Mouse (Mus musculus) adrenal gland, postnatal 25 days (tissue): ENCODE data around the gene Ccdc169. TPM values are rescaled to one million over a fixed set of nuclear protein-coding genes. Genes with fewer than 3 reads are reported as not detected.

ENCODE experiments used
- DNase-seq: peaks from one replicate; pipeline ENCODE4 v3.0.0; 2021; ENCODE audit warnings: mixed read lengths
- total RNA-seq: library from RNA; stranded (reverse); gene quantifications from 2 replicates; pipeline ENCODE4 v1.2.3, GENCODE M21; 2021

Gene Ccdc169
- total RNA-seq, 1 experiment from 2014 or later: not detected

- DNase-seq: peak; percentile 10
Measured at GRCm38 (mm10) chr3:55122336-55122870, 14.7 kb upstream of the Ccdc169 start.

DNA sequence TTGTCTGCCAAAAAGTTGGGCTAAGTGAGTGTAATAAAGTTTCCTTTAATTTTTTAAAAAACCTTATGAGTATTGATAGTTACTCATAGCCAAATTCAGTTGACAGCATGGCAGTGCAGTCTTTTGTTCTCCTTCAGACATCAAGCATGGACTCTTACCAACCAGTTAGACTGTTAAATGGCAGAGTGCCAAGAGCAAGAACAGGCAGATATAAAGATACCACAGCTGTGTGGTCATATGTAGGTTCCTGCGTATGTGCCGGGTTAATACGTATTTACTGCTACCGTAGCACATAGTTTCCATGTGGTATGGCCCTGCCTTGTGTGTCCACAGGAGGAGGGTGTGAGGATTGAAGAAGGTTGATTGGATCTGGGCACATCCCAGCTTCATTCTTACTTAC, 14.1 kb upstream of the Ccdc169 start:
- DNase-seq: no peak

GRCm38 (mm10) chr3:55129181-55129692, 7.9 kb upstream of the Ccdc169 start:
- no peak for DNase-seq

GRCm38 (mm10) chr3:55131576-55132233, 5.4 kb upstream of the Ccdc169 start:
- no peak for DNase-seq

GRCm38 (mm10) chr3:55139837-55140236, 2.7 kb downstream of the Ccdc169 start:
- no peak for DNase-seq

DNA sequence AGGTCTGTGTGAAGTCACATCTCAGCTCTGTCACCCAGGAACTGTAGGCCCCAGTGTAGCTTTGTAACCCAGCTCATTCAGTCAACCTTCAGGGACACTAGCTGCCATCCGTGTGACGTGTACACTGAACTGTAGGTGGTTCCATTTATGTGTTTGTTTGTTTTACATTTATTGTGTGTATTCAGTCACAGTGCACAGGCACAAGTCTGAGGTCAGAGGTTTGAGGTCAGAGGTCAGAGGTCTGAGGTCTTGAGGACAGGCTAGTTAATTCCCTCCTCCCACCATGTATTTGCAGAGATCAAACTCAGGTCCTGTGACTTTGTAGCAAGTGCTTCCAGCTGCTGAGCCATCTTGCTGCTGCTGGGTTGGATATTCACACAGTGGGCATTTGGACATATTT, 4.3 kb downstream of the Ccdc169 start:
- no peak for DNase-seq

GRCm38 (mm10) chr3:55144916-55145315, 7.8 kb downstream of the Ccdc169 start:
- no peak for DNase-seq

DNA sequence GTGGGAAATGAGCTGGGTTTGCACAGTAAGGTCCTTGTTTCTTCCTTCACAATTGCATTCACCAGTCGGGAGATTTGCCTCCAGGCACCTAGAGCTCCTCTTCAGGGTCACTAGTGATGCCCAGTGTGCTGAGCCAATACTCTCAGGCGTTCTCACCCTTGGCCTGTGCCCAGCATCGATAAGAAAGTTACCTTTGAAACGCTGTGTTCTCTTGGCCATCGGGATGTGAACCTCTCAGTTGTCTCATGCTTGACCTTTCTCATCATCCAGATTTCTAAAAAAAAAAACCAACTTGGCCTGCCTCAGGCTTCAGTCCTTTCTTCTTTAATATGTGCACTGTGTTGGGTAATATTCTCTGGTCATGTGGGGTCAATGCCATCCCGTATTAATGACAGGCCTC, 9.3 kb downstream of the Ccdc169 start:
- DNase-seq: no peak

DNA sequence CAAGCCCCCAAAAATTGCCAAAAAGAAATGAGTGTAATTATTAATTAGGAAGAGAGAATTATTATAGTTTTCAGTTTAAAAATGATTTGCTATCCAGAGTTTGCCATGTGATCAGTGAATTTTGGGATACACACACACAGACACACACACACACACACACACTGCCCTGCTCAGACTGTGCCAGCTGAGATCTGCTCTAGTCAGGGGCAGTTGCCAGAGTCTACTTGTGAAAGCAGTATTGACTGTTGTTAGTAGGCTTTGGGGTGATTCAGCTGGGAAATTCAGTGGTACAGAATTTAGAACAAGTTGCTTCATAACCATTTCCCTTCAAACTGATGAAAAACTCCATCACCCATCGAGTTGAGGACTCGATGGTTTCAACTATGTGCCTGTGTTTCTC, 10.0 kb downstream of the Ccdc169 start:
- no peak for DNase-seq

DNA sequence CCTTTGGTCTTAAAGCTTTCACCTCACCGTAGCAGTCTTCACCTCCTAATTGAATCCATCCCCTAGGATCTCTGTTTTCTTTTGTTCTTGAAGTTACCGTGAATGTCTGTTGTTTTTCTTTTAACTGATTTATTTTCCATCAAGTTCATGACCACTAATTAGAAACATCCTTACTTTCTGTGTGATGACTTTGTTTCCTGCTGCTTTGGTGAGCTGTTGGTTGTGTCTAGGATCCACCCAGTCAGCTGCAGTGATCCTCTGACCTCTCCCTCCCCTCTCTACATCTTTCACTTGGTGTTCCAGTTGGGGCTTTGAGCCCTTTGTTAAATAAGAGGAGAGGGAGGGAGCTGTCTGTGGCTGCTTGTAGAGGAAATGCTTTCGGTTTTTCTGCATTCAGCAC, 11.0 kb downstream of the Ccdc169 start:
- no peak for DNase-seq

DNA sequence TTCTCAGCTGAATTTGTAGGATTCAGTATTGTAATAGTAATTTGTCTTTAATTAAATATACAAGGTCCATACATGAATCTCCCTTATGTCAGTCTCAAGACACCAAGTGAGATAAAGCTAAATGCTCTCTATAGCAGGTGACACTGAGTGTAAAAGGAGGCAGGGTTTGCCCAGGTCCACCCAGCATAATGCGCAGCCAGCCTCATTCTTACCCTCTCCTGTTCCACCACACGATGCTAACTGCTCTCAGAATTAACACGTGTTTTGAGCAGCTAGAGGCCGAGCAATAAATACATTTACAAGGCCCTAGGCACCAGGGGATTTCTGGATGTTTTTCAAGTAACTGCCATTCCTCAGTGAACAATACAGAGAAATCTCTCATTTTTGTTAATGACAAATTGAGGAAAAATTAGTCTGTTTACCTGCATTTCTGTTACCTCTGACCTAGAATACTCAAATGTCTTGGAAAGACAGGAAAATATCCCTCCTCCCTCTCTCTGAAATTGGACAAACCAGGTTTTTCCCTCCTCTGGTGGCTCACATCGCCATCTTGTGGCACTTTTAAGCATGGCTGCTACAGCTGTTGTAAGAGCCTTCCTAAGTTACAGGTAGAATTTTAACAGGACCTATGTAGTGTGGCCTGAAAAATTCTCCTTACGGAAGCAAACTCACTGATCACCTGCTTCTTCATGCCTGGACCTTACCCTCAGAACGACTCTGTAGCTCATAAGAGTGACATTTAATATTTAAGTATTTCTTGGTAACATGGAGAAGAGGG, 14.7 kb downstream of the Ccdc169 start:
- peak; percentile 54 for DNase-seq

GRCm38 (mm10) chr3:55152673-55153334, 15.7 kb downstream of the Ccdc169 start:
- DNase-seq: no peak

GRCm38 (mm10) chr3:55154163-55154562, 17.0 kb downstream of the Ccdc169 start:
- DNase-seq: no peak

GRCm38 (mm10) chr3:55157413-55157812, 20.3 kb downstream of the Ccdc169 start:
- DNase-seq: no peak

GRCm38 (mm10) chr3:55161144-55161543, 24.0 kb downstream of the Ccdc169 start:
- DNase-seq: no peak

DNA sequence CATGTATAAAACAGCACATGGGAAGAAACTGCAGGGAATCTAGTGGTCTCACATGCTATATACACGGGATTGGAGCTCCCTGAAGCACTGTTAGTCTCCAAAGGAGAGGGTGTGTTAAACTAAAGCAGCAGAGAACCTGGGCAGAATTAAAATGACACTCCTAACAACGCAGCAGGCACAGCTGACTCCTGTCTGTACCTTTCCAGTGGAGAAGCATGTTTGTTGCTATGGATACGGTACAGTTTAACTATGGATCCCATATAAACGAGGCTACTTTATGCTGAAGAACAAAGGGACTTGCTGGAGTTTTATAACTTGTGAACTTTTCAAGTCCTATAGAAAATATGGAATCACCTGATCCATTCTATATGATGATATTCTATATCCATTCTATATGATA, 26.4 kb downstream of the Ccdc169 start:
- no peak for DNase-seq

DNA sequence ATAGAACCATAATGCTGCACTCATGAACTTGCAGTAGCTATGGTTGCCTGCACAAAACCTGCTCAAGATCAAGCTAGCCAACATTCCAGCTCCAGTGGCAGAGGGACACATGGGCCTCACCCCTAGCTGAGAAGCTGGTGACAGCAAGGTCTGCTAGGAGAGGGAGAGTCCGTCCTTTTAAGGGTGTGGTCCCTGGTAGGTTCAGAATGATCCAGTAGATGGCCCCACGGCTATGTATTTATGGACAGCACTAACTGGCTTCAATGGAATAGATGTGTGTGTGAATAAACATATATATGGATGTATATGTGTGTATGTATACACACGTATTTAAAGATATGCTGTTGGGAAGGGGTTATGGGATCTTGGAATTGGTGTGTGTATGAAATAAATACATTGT, 35.3 kb downstream of the Ccdc169 start:
- DNase-seq: no peak

- DNase-seq: no peak
Measured at GRCm38 (mm10) chr3:55177271-55177670, 40.1 kb downstream of the Ccdc169 start.

DNA sequence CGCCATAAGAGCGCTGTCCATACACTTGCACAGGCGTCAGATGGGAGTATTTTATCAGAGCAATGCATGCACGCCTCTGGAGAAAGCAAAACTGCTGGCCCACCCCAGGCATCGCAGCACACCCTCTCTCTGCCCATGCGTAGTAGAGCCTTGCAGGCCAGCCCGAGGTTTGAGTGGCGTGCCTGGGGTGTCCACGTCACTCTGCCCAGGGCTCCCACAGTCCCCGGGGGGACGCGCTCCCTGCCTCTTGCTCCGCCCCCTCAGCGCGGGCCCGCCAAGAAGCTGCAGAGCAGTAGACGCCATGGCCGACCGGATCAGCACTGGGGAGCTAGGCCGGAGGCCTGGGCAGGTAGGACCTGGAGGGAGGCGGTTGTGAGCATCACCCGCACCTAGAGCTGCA, 44.6 kb downstream of the Ccdc169 start, which contains the start of gene Sohlh2:
TSS of gene Sohlh2 (plus strand) at position 263 of the 400 bp plus-strand sequence.
- DNase-seq: no peak

DNA sequence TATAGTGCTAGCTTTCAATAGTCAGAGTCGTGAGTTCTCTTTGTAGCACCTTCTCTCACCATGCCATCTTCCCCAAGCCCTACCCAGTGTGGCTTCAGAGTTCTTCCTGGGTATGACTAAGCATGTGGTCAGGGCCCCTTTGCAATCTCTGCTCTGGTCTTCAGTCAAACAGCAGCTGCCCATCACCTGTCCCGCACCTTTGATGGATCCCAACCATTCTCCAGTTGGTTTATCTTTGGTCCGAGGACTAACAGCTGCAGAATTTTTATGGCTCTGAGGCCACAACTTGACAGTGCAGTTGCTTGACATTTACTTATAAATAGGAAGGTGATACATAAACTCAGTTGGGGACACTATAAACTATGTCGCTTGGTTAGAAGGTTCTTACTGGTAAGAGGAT, 54.5 kb downstream of the Ccdc169 start:
- no peak for DNase-seq

DNA sequence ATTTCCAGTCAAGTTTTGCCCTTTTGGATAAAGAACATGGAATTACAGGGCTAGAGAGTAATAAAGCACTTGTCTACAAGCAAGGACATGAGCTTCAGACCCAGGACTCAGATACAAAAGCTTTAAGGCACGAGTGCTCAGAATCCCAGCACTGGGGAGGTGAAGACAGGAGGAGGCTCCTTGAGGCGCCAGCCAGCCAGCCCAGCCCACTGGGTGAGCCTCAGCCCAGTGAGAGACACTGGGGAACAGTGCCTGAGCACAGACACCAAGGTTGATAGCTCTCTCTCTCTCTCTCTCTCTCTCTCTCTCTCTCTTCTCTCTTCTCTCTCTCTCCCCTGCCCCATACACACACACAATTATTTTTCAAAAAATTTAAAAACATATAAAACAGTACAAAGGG, 56.2 kb downstream of the Ccdc169 start:
- DNase-seq: no peak

DNA sequence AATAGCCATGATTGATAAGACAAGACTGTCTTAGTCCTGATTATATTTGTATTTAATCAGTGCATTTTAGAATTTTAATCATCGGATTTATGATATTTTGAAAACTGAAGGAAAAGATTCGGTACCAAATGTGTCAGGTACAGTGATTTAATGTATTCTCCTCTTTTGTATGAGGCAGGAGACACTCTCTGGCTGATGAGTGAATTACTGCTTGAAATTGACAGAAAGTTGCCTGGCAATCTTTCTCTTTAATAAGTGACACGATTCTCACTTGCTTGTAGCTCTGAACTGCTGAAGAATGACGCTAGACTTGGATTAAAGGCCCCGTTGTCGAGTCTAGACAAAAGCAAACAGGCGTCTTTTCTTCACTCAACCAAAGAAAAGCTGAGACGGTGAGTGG, 57.7 kb downstream of the Ccdc169 start:
- DNase-seq: no peak
